8 mouse cellular contexts compared by ENCODE assay signal in the genomic region with DNA sequence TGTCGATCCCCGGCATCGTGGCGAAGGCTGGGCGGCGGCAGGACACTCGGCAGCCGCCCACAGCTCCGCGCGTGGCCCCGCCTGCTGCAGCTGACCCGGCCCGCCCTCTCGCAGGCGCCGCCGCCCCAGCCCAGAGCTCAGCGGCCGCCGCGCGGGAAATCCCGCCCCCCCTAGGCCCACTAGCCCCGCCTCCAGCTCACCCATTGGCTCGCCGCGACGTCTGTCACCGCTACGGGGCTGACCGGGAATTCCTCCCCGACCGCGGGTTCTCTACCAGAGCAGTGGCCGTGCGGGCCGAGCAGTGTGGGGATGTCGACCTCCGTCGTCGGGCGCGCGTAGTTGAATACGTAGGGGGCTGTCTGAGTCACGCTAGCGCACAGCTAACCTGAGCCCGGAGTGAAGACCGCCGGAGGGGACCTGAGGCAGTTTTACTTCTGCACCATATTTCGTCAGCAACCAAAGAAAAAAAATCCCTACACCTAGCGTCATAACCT. TPM values are rescaled to one million over a fixed set of nuclear protein-coding genes. Genes with fewer than 3 reads are reported as not detected.
DNase-seq lines count a peak whose midpoint lies in the region; ATAC-seq lines count a peak whose summit lies in the region.

No protein-coding gene starts in this region.

- ATAC-seq in hindbrain, embryonic 14.5 days (ENCODE audit: low FRiP score) = peak; percentile 99

- H3K27ac ChIP-seq in hindbrain, embryonic 14.5 days = peak overlapping the region; percentile 93

- H3K36me3 ChIP-seq in hindbrain, embryonic 14.5 days (replicated peaks; ENCODE audit: control insufficient read depth, insufficient read depth) = no peaks in the 10 kb centered on the region

- no peaks in the 10 kb centered on the region for H3K27me3 ChIP-seq in hindbrain, embryonic 14.5 days (ENCODE audit: control insufficient read depth, insufficient read depth, low read length)

- peak overlapping the region; percentile 60 for H3K4me2 ChIP-seq in hindbrain, embryonic 14.5 days (replicated peaks)

- peak; percentile 94 for DNase-seq in R1 (ENCODE audit: low read depth, low spot score)
- peak; percentile 99 to 100 for DNase-seq in cerebellum, postnatal 25 days
- DNase-seq in frontal cortex, postnatal 25 days (ENCODE audit: low spot score in 2 of 2) = peak; percentile 93 to 96
- DNase-seq in hindbrain, embryonic 14.5 days (ENCODE audit: low spot score) = peak; percentile 97
- DNase-seq in left cerebral cortex, adult 11 months (ENCODE audit: low spot score) = peak; percentile 88
- DNase-seq in lung, postnatal 4 days = peak; percentile 96 to 98
- DNase-seq in retina, postnatal 7 days (ENCODE audit: low read depth, low spot score) = peak; percentile 92
- peak; percentile 97 for DNase-seq in urinary bladder, adult 2 months (ENCODE audit: low spot score)

- H3K4me3 ChIP-seq in hindbrain, embryonic 14.5 days (replicated peaks; ENCODE audit: low read length) = peak overlapping the region; percentile 92

- under 1% methylated on average over 43 of the region's 53 CpGs for WGBS in hindbrain, embryonic 14.5 days

- no peaks in the 10 kb centered on the region for H3K9me3 ChIP-seq in hindbrain, embryonic 14.5 days (ENCODE audit: control insufficient read depth, low read length)

- H3K4me1 ChIP-seq in hindbrain, embryonic 14.5 days (replicated peaks; ENCODE audit: control insufficient read depth, insufficient read depth, low read length) = peaks cover 18% of the 10 kb centered on the region

- peak overlapping the region; percentile 89 for H3K9ac ChIP-seq in hindbrain, embryonic 14.5 days

RNA-seq across cellular contexts. Expression of a gene that starts 0.5 kb away (rescaled TPM):
- 69.9 and 70.5 TPM in 2 replicates for polyA plus RNA-seq in hindbrain, embryonic 14.5 days (2014; fragmentation: Nextera tagmentation; extraction: Ambion mirVana)
- polyA plus RNA-seq in urinary bladder, adult 2 months (2012; rRNA removed) = 14.3 and 15.6 TPM in 2 replicates

RNA-seq across cellular contexts. Expression of a gene that starts 23.7 kb away (rescaled TPM):
- 0.20 TPM in 1 of 2 replicates, not detected in the other for polyA plus RNA-seq in hindbrain, embryonic 14.5 days (2014; fragmentation: Nextera tagmentation; extraction: Ambion mirVana)
- 0.15 and 0.21 TPM in 2 replicates for polyA plus RNA-seq in urinary bladder, adult 2 months (2012; rRNA removed)

Comparison
In these comparisons a context has a peak if more than half of its experiments do, and no peak if none do; other contexts are left out.
1. Peak in every context shown above with its lines: DNase-seq, ATAC-seq, H3K4me3 ChIP-seq and H3K27ac ChIP-seq.